Mouse (Mus musculus) brain, embryonic 14.5 days (tissue): ENCODE data around the gene Hist1h3c.

ENCODE experiments used
- CTCF ChIP-seq: fragments of 200-500 bp; IDR thresholded peaks from 2 replicates; pipeline ENCODE4 v1.5.1; 2012; ENCODE audit warnings: inconsistent platforms, mild to moderate bottlenecking, moderate library complexity, borderline replicate concordance; ENCODE audit not compliant: insufficient read depth, insufficient read length; ENCODE audit errors: extremely low read depth
- POLR2A ChIP-seq: fragments of 200-500 bp; IDR thresholded peaks from 2 replicates; pipeline ENCODE4 v1.6.1; 2012; ENCODE audit warnings: mild to moderate bottlenecking, inconsistent platforms, borderline replicate concordance; ENCODE audit not compliant: poor library complexity, insufficient read depth, insufficient read length, severe bottlenecking; ENCODE audit errors: extremely low read depth

DNA sequence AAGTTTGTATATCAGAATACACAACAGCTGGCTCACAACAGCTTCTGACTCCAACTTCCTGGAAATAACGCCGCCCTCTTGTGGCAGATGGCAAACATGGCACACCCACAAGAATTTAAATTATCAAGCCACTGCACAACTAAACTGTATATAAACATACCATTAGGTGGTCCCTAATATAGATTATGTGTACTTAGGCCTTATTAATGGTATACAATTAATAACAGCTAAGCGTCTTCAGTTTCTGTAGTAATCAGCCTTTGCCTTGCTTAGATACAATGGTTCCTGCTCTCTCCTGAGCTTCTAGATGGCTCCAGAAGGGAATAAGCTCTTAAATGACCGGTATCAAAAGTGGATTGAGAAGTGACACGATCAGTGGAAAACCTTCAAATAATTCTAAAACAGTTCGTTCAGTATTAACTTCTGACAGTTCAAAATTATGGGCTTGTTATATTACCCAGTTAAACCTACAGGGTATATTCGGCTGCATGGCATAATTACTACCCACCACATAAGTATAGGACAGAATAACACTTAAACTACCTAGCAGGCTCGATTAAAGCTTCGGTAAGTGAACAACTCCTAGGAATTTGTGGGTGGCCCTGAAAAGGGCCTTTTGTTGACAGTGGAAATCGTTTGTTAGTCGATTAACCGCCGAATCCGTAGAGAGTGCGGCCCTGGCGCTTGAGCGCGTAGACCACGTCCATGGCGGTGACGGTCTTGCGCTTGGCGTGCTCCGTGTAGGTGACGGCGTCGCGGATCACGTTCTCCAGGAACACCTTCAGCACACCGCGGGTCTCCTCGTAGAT is 47.7 kb downstream of the Hist1h3c start:
- TF ChIP-seq POLR2A: no peak
- peak; percentile 71 for TF ChIP-seq CTCF
